Mouse (Mus musculus): ENCODE measurements around the gene Itga1. TPM values are rescaled to one million over a fixed set of nuclear protein-coding genes. Genes with fewer than 3 reads are reported as not detected.

The Itga1 gene
- total and polyA plus RNA-seq, 3 experiments: under 0.01 to 0.04 (median 0.01) TPM

GRCm38 (mm10) chr13:114910629-114911028 is 191.1 kb downstream of the Itga1 start:
- H3K4me1 ChIP-seq (ENCODE audit: control insufficient read depth in 1 of 2, insufficient read depth in 2 of 2): peaks cover 9 to 12% of the 10 kb centered on the region in 2 experiments; a peak in 3 of 4 replicates
- H3K9me3 ChIP-seq (replicated peaks; ENCODE audit: low read length): no peaks in the 10 kb centered on the region

GRCm38 (mm10) chr13:114909514-114909913 is 192.2 kb downstream of the Itga1 start:
- DNase-seq (ENCODE audit: extremely low read depth): no peak
- dilution Hi-C loops (cut with MboI; ENCODE audit: extremely low pct_ligation_motif_present, extremely low pct_unique_long_range_greater_than_20kb, low sequenced_read_pairs): no loop called here
- H3K79me2 ChIP-seq (replicated peaks; ENCODE audit: control insufficient read depth, extremely low read depth, insufficient read depth, poor library complexity, severe bottlenecking): no peaks in the 10 kb centered on the region
- no peak overlapping the region for H3K27ac ChIP-seq (ENCODE audit: insufficient read depth, low read depth)
- H3K4me3 ChIP-seq (replicated peaks in 1 of 3; ENCODE audit: low read depth in 2 of 3, low read length in 2 of 3, poor library complexity in 1 of 3): no peak overlapping the region
- H3K9ac ChIP-seq (ENCODE audit: insufficient read depth, low read depth): no peak overlapping the region
- peaks cover 6 to 9% of the 10 kb centered on the region in 2 experiments; a peak in 3 of 4 replicates for H3K4me1 ChIP-seq (ENCODE audit: control insufficient read depth in 1 of 2, insufficient read depth in 2 of 2)
- H3K9me3 ChIP-seq (replicated peaks; ENCODE audit: low read length): no peaks in the 10 kb centered on the region
- H3K4me2 ChIP-seq (ENCODE audit: insufficient read depth, low read depth, poor library complexity, severe bottlenecking): no peak overlapping the region
- no peak for TF ChIP-seq CHD2 (IDR thresholded peaks at IDR 0.05; ENCODE audit: low read length)
- TF ChIP-seq NRF1 (IDR thresholded peaks at IDR 0.05; ENCODE audit: low read depth, low read length): no peak
- TF ChIP-seq GABPA (IDR thresholded peaks at IDR 0.05; ENCODE audit: insufficient replicate concordance, low read depth, low read length): no peak
- TF ChIP-seq POLR2A (IDR thresholded peaks at IDR 0.05; ENCODE audit: low read depth, low read length): no peak
- TF ChIP-seq PAX5 (IDR thresholded peaks at IDR 0.05; ENCODE audit: low read length): no peak
- TF ChIP-seq RCOR1 (conservative IDR thresholded peaks at IDR 0.05; ENCODE audit: low read depth, low read length): no peak
- no peak for TF ChIP-seq SMC3 (IDR thresholded peaks at IDR 0.05; ENCODE audit: low read depth, low read length)
- H3K36me3 ChIP-seq (replicated peaks in 1 of 2; ENCODE audit: control insufficient read depth in 1 of 2, insufficient read depth in 1 of 2, low read length in 1 of 2): no peaks in the 10 kb centered on the region
- H3K27me3 ChIP-seq (replicated peaks): no peaks in the 10 kb centered on the region
- in situ Hi-C loops (cut with MboI; ENCODE audit: low pct_ligation_motif_present, low pct_unique_long_range_greater_than_20kb, low sequenced_read_pairs): no loop called here

More at GRCm38 (mm10) chr13:114910629-114911028, 191.1 kb downstream of the Itga1 start:
- no peak for TF ChIP-seq CTCF (conservative IDR thresholded peaks at IDR 0.05 in 1 of 2, IDR thresholded peaks at IDR 0.05 in 1 of 2; ENCODE audit: low read depth in 2 of 2, low read length in 2 of 2)
- no peak for TF ChIP-seq POLR2A (IDR thresholded peaks at IDR 0.05; ENCODE audit: low read depth, low read length)
- no peak for TF ChIP-seq TCF12 (IDR thresholded peaks at IDR 0.05; ENCODE audit: low read depth, low read length)
- TF ChIP-seq JUND (conservative IDR thresholded peaks at IDR 0.05; ENCODE audit: low read depth, low read length): no peak
- TF ChIP-seq MAX (IDR thresholded peaks at IDR 0.05; ENCODE audit: low read length): no peak
- no peak for TF ChIP-seq SIN3A (IDR thresholded peaks at IDR 0.05; ENCODE audit: low read length)
- TF ChIP-seq BHLHE40 (IDR thresholded peaks at IDR 0.05; ENCODE audit: low read depth, low read length): no peak
- no peak for TF ChIP-seq IRF4 (IDR thresholded peaks at IDR 0.05; ENCODE audit: low read depth, low read length)
- no peak for TF ChIP-seq MEF2A (IDR thresholded peaks at IDR 0.05; ENCODE audit: borderline replicate concordance, low read depth, low read length)
- TF ChIP-seq NELFE (IDR thresholded peaks at IDR 0.05; ENCODE audit: low read depth, low read length): no peak
- TF ChIP-seq MAZ (IDR thresholded peaks at IDR 0.05; ENCODE audit: low read depth, low read length): no peak
- TF ChIP-seq ZMIZ1 (IDR thresholded peaks at IDR 0.05; ENCODE audit: low read depth, low read length): no peak
- TF ChIP-seq POLR2AphosphoS2 (IDR thresholded peaks at IDR 0.05; ENCODE audit: low read depth, low read length): no peak
- no peak for TF ChIP-seq ZNF384 (IDR thresholded peaks at IDR 0.05; ENCODE audit: low read depth, low read length)
- TF ChIP-seq RAD21 (IDR thresholded peaks at IDR 0.05; ENCODE audit: low read depth, low read length): no peak
- Histone ChIP-seq H3K27ac (ENCODE audit: insufficient read depth, low read depth) (no peak overlapping the region), H3K4me2 (ENCODE audit: insufficient read depth, low read depth, poor library complexity, severe bottlenecking) (peak overlapping the region; percentile 56), H3K36me3 (replicated peaks in 1 of 2; ENCODE audit: control insufficient read depth in 1 of 2, insufficient read depth in 1 of 2, low read length in 1 of 2) (no peaks in the 10 kb centered on the region), H3K4me3 (replicated peaks in 1 of 3; ENCODE audit: low read depth in 2 of 3, low read length in 2 of 3, poor library complexity in 1 of 3) (peak overlapping the region in 1 of 3 experiments; percentile 35), H3K79me2 (replicated peaks; ENCODE audit: control insufficient read depth, extremely low read depth, insufficient read depth, poor library complexity, severe bottlenecking) (no peaks in the 10 kb centered on the region), H3K9ac (ENCODE audit: insufficient read depth, low read depth) (no peak overlapping the region), H3K27me3 (replicated peaks) (no peaks in the 10 kb centered on the region)
- in situ Hi-C loops (cut with MboI; ENCODE audit: low pct_ligation_motif_present, low pct_unique_long_range_greater_than_20kb, low sequenced_read_pairs): no loop called here
- no peak for DNase-seq (ENCODE audit: extremely low read depth)
- dilution Hi-C loops (cut with MboI; ENCODE audit: extremely low pct_ligation_motif_present, extremely low pct_unique_long_range_greater_than_20kb, low sequenced_read_pairs): no loop called here
